Mouse (Mus musculus) adrenal gland, postnatal 10 days (tissue): Measurements from ENCODE around the gene Uhrf1bp1l. TPM values are rescaled to one million over a fixed set of nuclear protein-coding genes. Genes with fewer than 3 reads are reported as not detected.
"Not testable (repeated sequence)": the region's sequence is repeated elsewhere in the genome, so short reads cannot be mapped to it uniquely, and the experiment has no call there.

Source experiments
- DNase-seq: peaks from one replicate; pipeline ENCODE4 v3.0.0; 2021; ENCODE audit warnings: mixed read lengths
- long read RNA-seq, 2 experiments: library from polyadenylated mRNA; stranded (forward); transcript quantifications; one replicate each; pipeline ENCODE4 v2.0.0; 2021
- total RNA-seq, 2 experiments: library from RNA; stranded (reverse); gene quantifications; 2 replicates each; pipeline ENCODE4 v1.2.3; 2021

Gene Uhrf1bp1l
- total RNA-seq, result 10 to 100 TPM; 47.1 to 52.6 TPM
- long read RNA-seq, experiment 1, full-length matches to known transcripts, result 1 of 28 reads
- long read RNA-seq, experiment 1, partial matches to known transcripts, result 15 of 28 reads
- long read RNA-seq, experiment 1, other reads (novel, unspliced or antisense), result 12 of 28 reads
- long read RNA-seq, experiment 2, full-length matches to known transcripts, result 3 of 13 reads
- long read RNA-seq, experiment 2, partial matches to known transcripts, result 1 of 13 reads
- long read RNA-seq, experiment 2, other reads (novel, unspliced or antisense), result 9 of 13 reads

DNA sequence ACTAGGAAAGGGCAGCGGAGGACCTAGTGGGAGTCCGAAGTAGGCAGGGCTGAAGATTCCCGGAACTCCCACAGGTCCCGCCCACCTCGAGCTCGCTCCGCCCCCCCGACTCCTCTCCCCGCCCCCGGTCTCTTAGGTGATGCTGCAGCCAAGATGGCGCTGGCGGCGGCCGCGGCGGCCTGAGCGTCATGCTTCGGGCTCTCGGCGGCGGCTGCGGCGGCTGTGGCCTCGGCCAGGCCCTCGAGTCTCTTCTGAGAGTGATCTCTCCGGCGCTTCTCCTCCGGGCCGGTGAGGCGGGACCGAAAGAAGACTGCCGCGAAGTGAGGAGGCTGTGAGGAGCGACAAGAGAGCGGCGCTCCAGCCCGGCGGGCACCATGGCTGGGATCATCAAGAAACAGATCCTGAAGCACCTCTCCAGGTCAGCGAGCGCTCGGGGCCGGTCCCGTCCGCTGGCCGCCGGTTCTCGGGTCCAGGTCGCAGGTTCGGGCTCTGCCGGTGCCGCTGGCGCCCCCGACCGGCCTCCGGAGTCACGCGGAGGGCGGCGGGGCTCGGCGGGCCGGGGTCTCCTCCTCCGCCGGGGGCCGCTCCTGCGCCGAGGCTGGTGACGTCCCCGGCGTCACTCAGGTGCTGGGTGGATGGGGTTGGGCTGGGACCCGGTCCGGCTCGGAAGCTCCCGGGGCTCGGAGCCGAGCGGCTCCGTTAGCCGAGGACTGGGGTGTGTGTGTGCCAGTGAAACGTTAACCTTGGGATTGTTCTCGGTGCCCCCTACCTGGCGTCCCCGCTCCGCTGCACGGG is at the start of gene Uhrf1bp1l:
TSS of gene Uhrf1bp1l (plus strand) at position 121 of the 795 bp plus-strand sequence.
- DNase-seq, result peak; percentile 97

DNA sequence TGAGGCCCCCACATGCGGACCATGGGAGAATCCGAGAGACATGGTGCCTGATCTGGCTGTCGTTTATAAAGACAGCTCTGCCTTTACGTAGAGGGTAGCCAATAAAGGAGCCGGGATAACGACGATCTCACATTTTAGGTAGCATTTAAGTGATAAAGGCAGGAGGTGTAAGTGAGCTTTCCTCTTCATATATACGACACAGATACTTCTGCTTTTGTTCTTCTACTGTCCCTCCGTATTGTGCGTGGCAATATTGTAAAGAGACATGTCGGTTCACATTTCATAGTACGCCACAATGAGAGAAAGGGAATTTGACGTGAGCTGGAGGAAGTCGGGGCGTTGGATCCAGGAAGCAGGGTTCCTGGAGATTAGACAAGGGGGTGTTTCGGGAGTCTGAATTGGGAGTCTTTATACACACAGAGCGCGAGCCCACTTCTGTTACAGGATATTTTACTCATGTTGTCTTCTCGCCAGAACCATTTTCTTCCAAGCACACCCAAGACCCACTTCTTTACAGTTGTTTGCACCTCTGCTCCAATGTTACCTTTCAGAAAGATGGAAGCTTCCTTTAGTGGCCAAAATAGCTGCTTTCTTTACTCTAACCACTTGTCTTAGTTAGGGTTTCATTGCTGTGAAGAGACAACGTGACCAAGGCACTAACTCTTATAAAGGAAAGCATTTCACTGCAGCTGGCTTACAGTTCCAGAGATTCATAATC is 49.4 kb upstream of the Uhrf1bp1l start:
- DNase-seq, result no peak

DNA sequence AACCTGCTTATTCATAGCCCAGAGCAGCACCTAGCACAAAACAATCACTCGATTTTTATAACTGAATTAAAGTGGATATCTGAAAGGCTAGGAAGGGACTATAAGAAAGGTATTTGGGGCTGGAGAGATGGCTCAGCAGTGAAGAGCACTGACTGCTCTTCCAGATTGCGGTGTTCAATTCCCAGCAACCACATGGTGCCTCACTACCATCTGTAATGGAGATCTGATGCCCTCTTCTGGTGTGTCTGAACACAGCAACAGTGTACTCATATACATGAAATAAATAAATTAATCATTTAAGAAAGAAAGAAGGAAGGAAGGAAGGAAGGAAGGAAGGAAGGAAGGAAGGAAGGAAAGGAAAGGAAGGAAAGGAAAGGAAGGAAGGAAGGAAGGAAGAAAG is 48.5 kb upstream of the Uhrf1bp1l start:
- DNase-seq, result not testable (repeated sequence)

DNA sequence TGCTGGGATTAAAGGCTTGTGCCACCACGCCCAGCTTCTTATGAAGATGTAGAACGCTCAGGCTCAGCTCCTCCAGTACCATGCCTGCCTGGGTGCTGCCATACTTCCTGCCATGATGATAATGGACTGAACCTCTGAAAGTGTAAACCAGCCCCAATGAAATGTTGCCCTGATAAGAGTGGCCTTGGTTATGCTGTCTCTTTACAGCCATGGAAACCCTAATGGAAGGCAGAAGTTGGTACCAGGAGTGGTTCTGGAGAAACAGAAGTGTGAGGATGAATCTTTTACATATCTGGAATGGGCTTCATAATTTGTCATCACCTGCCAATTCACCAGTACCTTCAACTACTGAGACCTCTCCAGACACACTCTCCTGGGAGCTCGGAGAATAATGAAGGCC is 46.8 kb upstream of the Uhrf1bp1l start:
- no peak for DNase-seq

GRCm38 (mm10) chr10:89703042-89703441 is 41.7 kb upstream of the Uhrf1bp1l start:
- no peak for DNase-seq

GRCm38 (mm10) chr10:89707397-89707796 is 37.4 kb upstream of the Uhrf1bp1l start:
- no peak for DNase-seq

DNA sequence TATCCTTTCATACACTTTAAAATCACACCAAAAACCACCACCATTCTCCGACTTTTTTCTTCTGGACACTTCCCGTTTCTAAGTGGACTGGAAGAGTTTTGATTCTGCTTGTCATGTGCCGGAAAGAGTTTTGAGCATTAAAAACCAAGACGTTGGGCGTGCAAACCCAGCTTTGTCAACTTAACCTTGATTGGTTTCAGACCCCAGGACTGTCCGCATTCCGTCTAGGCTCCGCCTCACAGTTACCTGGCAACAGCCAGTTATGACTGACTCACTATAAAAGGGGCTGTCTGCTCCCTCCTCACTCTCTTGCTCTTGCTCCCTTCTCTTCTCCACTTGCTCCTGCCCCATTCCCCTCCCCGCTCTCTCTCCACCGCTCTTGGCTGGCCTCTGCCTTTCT is 36.1 kb upstream of the Uhrf1bp1l start:
- DNase-seq, result peak; percentile 23

- DNase-seq, result no peak
These were observed 29.9 kb upstream of the Uhrf1bp1l start for GRCm38 (mm10) chr10:89714910-89715309.

DNA sequence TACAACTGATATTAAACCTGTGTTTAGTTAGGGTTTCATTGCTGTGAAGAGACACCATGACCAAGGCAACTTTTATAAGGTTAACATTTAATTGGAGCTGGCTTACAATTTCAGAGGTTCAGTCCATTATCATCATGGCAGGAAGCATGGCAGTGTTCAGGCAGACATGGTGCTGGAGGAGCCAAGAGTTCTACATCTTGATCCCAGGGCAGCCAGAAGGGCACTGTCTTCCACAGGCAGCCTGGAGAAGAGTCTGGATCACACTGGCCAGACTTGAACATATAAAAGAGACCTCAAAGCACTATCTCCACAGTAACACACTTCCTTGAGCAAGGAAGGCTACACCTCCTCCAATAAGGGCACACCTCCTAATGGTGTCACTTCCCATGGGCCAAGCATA is 24.5 kb upstream of the Uhrf1bp1l start:
- DNase-seq, result no peak

GRCm38 (mm10) chr10:89720796-89721195 is 24.0 kb upstream of the Uhrf1bp1l start:
- DNase-seq, result peak; percentile 62

DNA sequence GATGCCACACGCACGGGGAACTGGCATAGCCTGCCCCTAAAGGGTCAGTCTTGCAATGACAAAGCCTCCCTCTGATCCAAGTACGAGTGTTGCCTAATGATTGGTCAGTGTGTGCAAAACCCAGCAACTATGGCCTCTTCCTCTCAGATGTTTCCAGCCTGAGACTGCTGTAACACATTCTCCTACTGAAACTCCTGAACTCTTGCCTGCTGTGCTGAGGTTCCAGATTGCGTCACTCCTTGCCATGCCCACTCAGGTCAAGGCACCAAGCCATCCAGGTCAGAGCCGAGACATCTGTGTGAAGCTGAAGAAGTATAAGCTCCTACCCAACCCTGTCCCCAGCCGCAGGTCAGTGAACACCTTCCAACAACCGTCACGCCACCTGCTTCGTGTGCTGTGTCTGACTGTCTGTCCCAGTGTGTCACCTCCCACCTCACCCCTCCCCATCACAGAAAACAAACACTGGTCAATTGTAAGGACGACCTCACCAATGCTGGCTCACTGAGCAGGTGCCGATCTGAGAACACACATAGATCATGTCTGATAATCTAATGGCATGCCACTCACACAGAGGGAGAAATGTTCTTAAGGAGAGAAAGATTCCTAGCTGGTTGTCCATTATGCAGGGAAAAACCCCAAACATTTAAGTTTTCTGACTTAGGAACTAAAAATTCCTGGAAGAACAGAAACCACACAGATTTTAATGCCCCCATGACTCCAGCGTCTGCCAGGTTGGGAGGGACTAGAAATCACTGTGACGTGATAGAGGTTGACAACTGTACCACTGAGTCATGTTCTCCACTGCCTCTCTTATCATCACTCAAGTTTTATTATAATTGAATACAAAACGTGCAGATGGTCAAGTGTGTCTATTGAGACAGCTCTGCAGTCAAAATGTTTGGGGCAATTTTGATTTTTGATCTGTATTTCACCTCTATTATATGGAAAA is 22.3 kb upstream of the Uhrf1bp1l start:
- peak; percentile 64 for DNase-seq

- no peak for DNase-seq
These were observed 14.4 kb upstream of the Uhrf1bp1l start for GRCm38 (mm10) chr10:89730386-89730785.

GRCm38 (mm10) chr10:89731341-89731740 is 13.4 kb upstream of the Uhrf1bp1l start:
- peak; percentile 13 for DNase-seq

GRCm38 (mm10) chr10:89732001-89732794 is 12.6 kb upstream of the Uhrf1bp1l start, which contains the start of gene Actr6:
Actr6 (minus strand) TSS chr10:89732295.
- peak; percentile 96 for DNase-seq

GRCm38 (mm10) chr10:89737092-89737491 is 7.7 kb upstream of the Uhrf1bp1l start:
- DNase-seq, result no peak

DNA sequence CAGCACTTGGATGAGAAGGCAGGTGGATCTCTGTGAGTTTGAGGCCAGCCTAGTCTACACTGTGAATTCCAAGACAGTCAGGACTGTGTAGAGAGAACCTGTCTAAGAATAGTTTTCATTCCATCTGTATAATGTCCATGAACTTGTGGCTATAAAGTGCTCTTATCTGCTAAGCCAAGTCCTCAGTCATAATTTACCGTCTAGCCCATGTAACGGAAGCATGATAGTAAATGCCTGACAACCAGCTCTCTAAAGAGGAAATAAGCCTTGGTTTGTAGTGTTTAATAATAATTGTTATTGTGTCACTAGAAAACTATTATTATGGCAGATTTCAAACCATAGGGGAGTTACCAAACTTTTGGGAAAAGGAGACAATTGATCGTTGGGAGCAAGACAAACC is 6.9 kb upstream of the Uhrf1bp1l start:
- no peak for DNase-seq

DNA sequence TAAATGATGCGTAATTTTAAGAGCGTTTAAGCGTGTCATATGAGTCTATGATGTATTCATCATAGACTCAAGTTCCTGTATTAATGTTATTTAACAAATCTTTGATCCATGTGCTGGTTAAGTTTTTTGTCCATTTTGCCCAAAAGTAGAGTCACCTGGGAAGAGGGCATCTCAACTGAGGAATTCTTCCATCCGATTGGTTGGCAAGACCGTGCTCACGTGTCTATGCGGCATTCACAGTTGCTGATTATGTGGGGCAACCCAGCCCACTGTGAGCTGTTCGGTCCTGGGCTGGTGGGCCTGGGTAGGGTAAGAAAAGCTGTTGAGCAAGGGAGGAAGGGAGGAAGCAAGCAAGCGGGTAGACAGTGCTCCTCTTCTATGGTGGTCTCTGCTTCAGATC is 6.4 kb upstream of the Uhrf1bp1l start:
- no peak for DNase-seq

- no peak for DNase-seq
These were observed 5.1 kb upstream of the Uhrf1bp1l start for GRCm38 (mm10) chr10:89739703-89740102.

GRCm38 (mm10) chr10:89740995-89741394 is 3.8 kb upstream of the Uhrf1bp1l start:
- DNase-seq, result no peak

DNA sequence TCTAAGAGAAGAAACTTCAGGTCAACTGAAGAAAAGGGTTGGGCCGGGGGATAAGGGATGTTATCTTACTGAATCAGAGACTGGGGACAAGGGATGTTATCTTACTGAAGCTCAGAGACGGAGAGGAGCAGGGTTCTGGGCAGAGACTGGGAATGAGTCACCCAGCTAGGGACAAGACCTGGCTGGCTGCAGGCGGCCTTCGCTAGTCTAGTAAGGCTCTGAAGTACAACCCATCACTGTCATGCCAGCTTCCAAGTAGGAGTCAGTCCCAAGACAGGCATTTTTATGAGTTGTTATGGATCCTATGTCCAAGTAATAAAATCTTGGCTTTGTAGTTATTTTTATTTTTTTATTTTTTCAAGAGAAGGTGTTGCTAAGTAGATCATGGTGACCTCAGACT is 1.5 kb upstream of the Uhrf1bp1l start:
- DNase-seq, result peak; percentile 30

DNA sequence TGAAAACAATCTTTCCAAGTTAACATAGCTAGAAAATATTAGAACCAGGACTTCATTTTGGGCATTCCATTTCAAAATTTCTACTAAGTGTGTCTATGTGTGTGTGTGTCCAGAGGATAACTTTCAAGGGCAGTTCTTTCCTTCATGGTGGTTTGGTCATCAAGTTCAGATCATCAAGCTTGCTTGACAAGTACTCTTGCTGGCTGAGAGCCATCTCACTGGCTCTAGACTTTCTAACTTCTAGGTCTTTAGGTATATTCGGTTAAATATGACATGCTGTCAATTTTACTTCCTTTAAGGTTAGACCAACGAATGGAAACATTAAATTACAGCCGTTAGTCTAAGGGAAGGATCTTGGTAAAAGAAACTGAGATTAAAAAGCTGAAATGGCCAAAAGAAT is 450 bp upstream of the Uhrf1bp1l start:
- DNase-seq, result no peak
